Mouse (Mus musculus): ENCODE data around the gene Timm13. TPM values are rescaled to one million over a fixed set of nuclear protein-coding genes. Genes with fewer than 3 reads are reported as not detected.

The Timm13 gene
- polyA plus RNA-seq (2015; fragmentation: Nextera tagmentation; extraction: Ambion mirVana), result 317 and 334 TPM in 2 replicates

GRCm38 (mm10) chr10:80900318-80901247 is at the start of gene Timm13:
Timm13 (minus strand) TSS chr10:80900969.
- H3K9ac ChIP-seq, result peak within 1 kb of the TSS; percentile 87
- H3K27me3 ChIP-seq (replicated peaks), result no peaks in the 10 kb centered on the region
- under 1% methylated on average over 72 of the region's 72 CpGs for WGBS
- peaks cover 39% of the 10 kb centered on the region for H3K36me3 ChIP-seq
- H3K9me3 ChIP-seq, result no peaks in the 10 kb centered on the region
- peak within 1 kb of the TSS; percentile 95 for H3K4me2 ChIP-seq
- H3K27ac ChIP-seq, result peak within 1 kb of the TSS; percentile 83
- ATAC-seq (ENCODE audit: insufficient read depth, low FRiP score, low read depth), result peak; percentile 95
- H3K4me1 ChIP-seq, result peaks cover 19% of the 10 kb centered on the region
- H3K4me3 ChIP-seq (replicated peaks), result peak within 1 kb of the TSS; percentile 97

DNA sequence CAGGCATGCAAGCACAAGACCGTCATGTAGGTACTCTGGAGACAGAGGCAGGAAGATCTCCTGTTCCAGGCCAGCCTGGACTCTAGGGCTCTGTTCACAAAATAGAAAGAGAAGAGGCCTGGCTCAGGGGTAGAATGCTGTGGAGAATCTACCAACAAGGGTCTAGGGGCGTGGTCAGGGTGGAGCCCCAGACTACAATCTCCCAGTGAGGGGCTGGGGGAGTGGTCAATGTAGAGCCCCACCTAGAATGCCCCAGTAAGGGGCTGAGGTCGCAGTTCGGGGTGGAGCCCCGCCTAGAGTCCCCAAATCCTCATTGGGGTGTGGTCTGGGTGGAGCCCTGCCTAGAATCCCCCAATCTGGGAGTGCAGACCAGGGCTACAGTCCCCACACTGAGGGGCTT is 49.5 kb upstream of the Timm13 start:
- Histone ChIP-seq H3K9me3 (no peaks in the 10 kb centered on the region), H3K27me3 (replicated peaks) (no peaks in the 10 kb centered on the region), H3K4me1 (peaks cover 31% of the 10 kb centered on the region), H3K4me3 (replicated peaks) (no peak overlapping the region), H3K9ac (no peak overlapping the region), H3K27ac (no peak overlapping the region), H3K4me2 (no peak overlapping the region), H3K36me3 (no peaks in the 10 kb centered on the region)
- ATAC-seq (ENCODE audit: insufficient read depth, low FRiP score, low read depth), result no peak
- 38% methylated on average over 5 of the region's 5 CpGs for WGBS

DNA sequence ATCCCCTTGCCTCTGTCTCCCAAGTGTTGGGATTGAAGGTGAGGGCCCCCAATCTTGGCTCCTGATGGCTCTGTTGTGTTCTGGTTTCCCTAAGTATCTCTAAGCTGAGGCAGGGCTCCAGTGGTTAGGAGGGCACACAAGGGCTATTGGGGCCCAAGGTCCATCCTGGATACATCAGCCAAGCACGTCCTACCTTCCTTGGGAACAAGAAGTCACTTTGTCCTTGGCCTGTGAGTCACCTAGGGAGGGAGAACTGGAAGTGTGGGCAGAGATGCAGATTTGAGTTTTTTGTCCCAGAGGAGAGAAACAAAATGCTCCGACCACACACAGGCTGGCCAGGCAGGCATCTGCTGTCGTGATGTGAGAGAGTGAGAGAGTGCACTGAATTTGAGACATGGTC is 48.3 kb upstream of the Timm13 start:
- peaks cover 22% of the 10 kb centered on the region for H3K4me1 ChIP-seq
- H3K4me3 ChIP-seq (replicated peaks), result no peak overlapping the region
- no peaks in the 10 kb centered on the region for H3K27me3 ChIP-seq (replicated peaks)
- no peak overlapping the region for H3K4me2 ChIP-seq
- no peak for ATAC-seq (ENCODE audit: insufficient read depth, low FRiP score, low read depth)
- 76% methylated on average over 3 of the region's 3 CpGs for WGBS
- no peak overlapping the region for H3K27ac ChIP-seq
- no peaks in the 10 kb centered on the region for H3K36me3 ChIP-seq
- no peak overlapping the region for H3K9ac ChIP-seq
- no peaks in the 10 kb centered on the region for H3K9me3 ChIP-seq

- WGBS, result 27% methylated on average over 6 of the region's 6 CpGs
- Histone ChIP-seq H3K36me3 (no peaks in the 10 kb centered on the region), H3K27me3 (replicated peaks) (no peaks in the 10 kb centered on the region), H3K9ac (no peak overlapping the region), H3K9me3 (no peaks in the 10 kb centered on the region), H3K4me2 (no peak overlapping the region), H3K4me3 (replicated peaks) (no peak overlapping the region), H3K4me1 (peaks cover 26% of the 10 kb centered on the region), H3K27ac (peak overlapping the region; percentile 52)
- peak; percentile 61; the same call in 1 of the 2 replicates for ATAC-seq (ENCODE audit: insufficient read depth, low FRiP score, low read depth)
Measured at GRCm38 (mm10) chr10:80948570-80948969, 47.8 kb upstream of the Timm13 start.

DNA sequence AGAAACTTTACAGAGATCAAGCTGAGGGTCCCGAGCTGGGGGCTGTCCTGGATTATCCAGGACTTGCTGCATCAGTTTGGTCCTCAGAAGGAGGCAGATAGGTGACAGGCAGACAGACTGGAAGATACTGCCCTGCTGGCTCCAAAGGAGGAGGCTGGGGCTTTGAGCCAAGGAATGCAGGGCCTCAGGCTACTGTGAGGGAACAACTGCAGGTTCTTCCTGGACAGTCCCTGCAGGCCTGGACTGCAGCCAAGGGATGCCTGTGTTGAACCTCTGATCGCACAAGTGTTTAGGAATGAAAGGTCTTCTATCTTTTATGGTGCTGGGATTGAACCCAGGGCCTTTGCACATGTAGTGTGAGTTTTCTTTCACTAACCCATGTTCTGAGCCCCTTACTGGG is 47.0 kb upstream of the Timm13 start:
- peaks cover 30% of the 10 kb centered on the region for H3K4me1 ChIP-seq
- no peak overlapping the region for H3K9ac ChIP-seq
- ATAC-seq (ENCODE audit: insufficient read depth, low FRiP score, low read depth), result no peak
- peak overlapping the region; percentile 52 for H3K27ac ChIP-seq
- no peak overlapping the region for H3K4me3 ChIP-seq (replicated peaks)
- no peaks in the 10 kb centered on the region for H3K27me3 ChIP-seq (replicated peaks)
- no peaks in the 10 kb centered on the region for H3K9me3 ChIP-seq
- WGBS, result 23% methylated on average over 2 of the region's 2 CpGs
- no peaks in the 10 kb centered on the region for H3K36me3 ChIP-seq
- no peak overlapping the region for H3K4me2 ChIP-seq

GRCm38 (mm10) chr10:80946684-80947437 is 46.1 kb upstream of the Timm13 start:
- 60% methylated on average over 14 of the region's 14 CpGs for WGBS
- H3K36me3 ChIP-seq, result no peaks in the 10 kb centered on the region
- H3K27me3 ChIP-seq (replicated peaks), result no peaks in the 10 kb centered on the region
- H3K4me3 ChIP-seq (replicated peaks), result no peak overlapping the region
- H3K4me1 ChIP-seq, result peaks cover 30% of the 10 kb centered on the region
- H3K4me2 ChIP-seq, result no peak overlapping the region
- no peaks in the 10 kb centered on the region for H3K9me3 ChIP-seq
- ATAC-seq (ENCODE audit: insufficient read depth, low FRiP score, low read depth), result no peak
- H3K9ac ChIP-seq, result no peak overlapping the region
- peak overlapping the region; percentile 52 for H3K27ac ChIP-seq

DNA sequence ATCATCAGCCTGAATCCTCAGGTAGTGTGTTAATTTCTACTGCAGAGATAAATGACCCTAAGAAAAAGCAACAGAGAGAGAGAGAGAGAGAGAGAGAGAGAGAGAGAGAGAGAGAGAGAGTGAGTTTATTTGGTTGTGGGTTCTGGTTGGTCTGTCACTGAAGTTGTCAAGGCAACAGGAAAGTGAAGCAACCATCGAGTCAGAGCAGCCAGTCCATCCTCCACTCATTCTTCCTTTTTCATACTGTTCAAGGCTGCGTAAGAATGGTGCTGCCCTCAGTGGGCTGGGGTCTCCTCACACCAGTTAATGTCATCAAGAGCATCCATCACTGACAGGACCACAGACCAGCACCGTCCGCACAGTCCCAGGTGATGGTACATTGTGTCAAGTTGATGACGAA is 43.5 kb upstream of the Timm13 start:
- H3K4me1 ChIP-seq, result peaks cover 52% of the 10 kb centered on the region
- H3K27me3 ChIP-seq (replicated peaks), result no peaks in the 10 kb centered on the region
- H3K27ac ChIP-seq, result no peak overlapping the region
- no peak for ATAC-seq (ENCODE audit: insufficient read depth, low FRiP score, low read depth)
- no peak overlapping the region for H3K4me2 ChIP-seq
- H3K9me3 ChIP-seq, result no peaks in the 10 kb centered on the region
- 75% methylated on average over 5 of the region's 5 CpGs for WGBS
- H3K36me3 ChIP-seq, result no peaks in the 10 kb centered on the region
- no peak overlapping the region for H3K9ac ChIP-seq
- H3K4me3 ChIP-seq (replicated peaks), result no peak overlapping the region

DNA sequence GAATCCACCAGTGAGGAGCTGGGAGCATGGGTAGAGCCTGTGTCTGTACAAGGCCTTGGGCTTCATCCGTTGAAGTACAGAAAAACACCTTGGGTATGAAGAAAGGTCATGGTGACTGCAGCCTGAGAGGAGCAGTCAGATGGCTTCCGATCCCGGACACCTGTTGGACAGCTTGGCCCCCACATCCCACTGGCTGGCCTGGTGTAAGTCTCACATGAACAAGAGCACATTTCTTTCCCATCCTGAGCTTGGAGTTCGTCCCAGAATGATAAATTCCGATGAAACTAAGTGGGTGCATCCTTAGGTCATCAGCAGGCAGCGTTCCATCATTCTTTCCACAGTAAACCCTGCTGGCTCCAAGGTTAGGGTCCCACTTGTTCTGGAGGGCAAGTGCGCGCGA is 42.9 kb upstream of the Timm13 start:
- Histone ChIP-seq H3K27ac (no peak overlapping the region), H3K4me3 (replicated peaks) (no peak overlapping the region), H3K4me1 (peaks cover 56% of the 10 kb centered on the region)

GRCm38 (mm10) chr10:80942919-80943318 is 42.1 kb upstream of the Timm13 start:
- Histone ChIP-seq H3K4me3 (replicated peaks) (no peak overlapping the region), H3K9me3 (no peaks in the 10 kb centered on the region), H3K4me2 (no peak overlapping the region), H3K9ac (no peak overlapping the region), H3K27me3 (replicated peaks) (no peaks in the 10 kb centered on the region), H3K4me1 (peaks cover 56% of the 10 kb centered on the region), H3K27ac (no peak overlapping the region), H3K36me3 (no peaks in the 10 kb centered on the region)
- WGBS, result 65% methylated on average over 8 of the region's 8 CpGs
- ATAC-seq (ENCODE audit: insufficient read depth, low FRiP score, low read depth), result no peak

More for the DNA sequence above, 42.9 kb upstream of the Timm13 start:
- no peaks in the 10 kb centered on the region for H3K36me3 ChIP-seq
- H3K4me2 ChIP-seq, result no peak overlapping the region
- 52% methylated on average over 9 of the region's 9 CpGs for WGBS
- no peaks in the 10 kb centered on the region for H3K27me3 ChIP-seq (replicated peaks)
- no peak for ATAC-seq (ENCODE audit: insufficient read depth, low FRiP score, low read depth)
- H3K9me3 ChIP-seq, result no peaks in the 10 kb centered on the region
- no peak overlapping the region for H3K9ac ChIP-seq

DNA sequence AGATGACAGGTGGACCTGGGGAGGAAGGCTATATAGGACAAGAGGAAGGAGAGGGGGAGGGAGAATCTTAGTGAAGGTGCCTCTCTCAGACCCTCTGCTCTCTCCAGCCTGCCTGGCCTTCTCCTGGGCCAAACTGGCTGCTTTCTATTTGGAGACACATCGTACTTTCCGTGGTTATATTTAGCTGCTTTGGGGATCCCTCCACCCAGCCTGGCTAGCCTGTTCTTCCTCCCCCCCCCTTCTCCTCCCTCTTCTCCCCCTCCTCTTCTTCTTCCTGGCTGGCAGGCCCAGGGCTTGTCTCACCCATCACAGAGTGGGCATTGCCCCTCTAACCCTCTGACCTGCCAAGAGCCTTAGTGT is 40.2 kb upstream of the Timm13 start:
- Histone ChIP-seq H3K36me3 (no peaks in the 10 kb centered on the region), H3K27ac (peak overlapping the region; percentile 92), H3K9ac (0 out of 2 replicates have a peak overlapping the region, but pooled peaks have one; percentile 9), H3K27me3 (replicated peaks) (no peaks in the 10 kb centered on the region), H3K9me3 (no peaks in the 10 kb centered on the region), H3K4me3 (replicated peaks) (peak overlapping the region; percentile 8; the same call in 1 of the 2 replicates), H3K4me2 (peak overlapping the region; percentile 80), H3K4me1 (peaks cover 63% of the 10 kb centered on the region)
- WGBS, result 20% methylated on average over 2 of the region's 2 CpGs
- ATAC-seq (ENCODE audit: insufficient read depth, low FRiP score, low read depth), result no peak

GRCm38 (mm10) chr10:80940320-80940987 is 39.7 kb upstream of the Timm13 start:
- H3K9ac ChIP-seq, result 0 out of 2 replicates have a peak overlapping the region, but pooled peaks have one; percentile 9
- H3K27me3 ChIP-seq (replicated peaks), result no peaks in the 10 kb centered on the region
- H3K4me1 ChIP-seq, result peaks cover 69% of the 10 kb centered on the region
- H3K4me3 ChIP-seq (replicated peaks), result peak overlapping the region; percentile 38
- H3K36me3 ChIP-seq, result no peaks in the 10 kb centered on the region
- peak; percentile 58 for ATAC-seq (ENCODE audit: insufficient read depth, low FRiP score, low read depth)
- peak overlapping the region; percentile 92 for H3K27ac ChIP-seq
- no peaks in the 10 kb centered on the region for H3K9me3 ChIP-seq
- H3K4me2 ChIP-seq, result peak overlapping the region; percentile 80
- WGBS, result 30% methylated on average over 8 of the region's 8 CpGs

All from stomach, embryonic 15.5 days (tissue).